Mouse (Mus musculus): ENCODE data around the gene Lef1.

Gene Lef1

GRCm38 (mm10) chr3:131141546-131141945 lies 31.3 kb downstream of the Lef1 start:
- no peak for DNase-seq

- no peak for DNase-seq
Observed at GRCm38 (mm10) chr3:131144250-131144649, 34.0 kb downstream of the Lef1 start.

DNA sequence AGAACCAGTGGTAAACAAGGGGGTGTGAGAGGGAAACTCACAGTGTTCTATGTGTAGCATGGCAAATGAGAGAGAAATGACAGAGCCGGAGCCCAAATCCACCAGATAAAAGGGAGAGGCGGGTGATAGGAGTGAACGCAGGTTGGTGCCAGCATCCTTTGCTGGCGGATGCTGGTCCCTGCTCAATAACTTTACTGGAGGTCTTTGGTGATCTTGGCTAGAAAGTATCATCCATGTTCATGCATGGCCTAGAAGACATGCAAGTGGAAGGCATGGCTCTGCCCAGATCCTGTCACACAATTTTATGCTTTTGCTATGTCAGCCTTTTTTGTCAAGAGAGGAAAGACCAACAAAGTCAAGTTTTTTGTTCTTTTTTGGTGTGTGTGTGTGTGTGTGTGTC lies 42.6 kb downstream of the Lef1 start:
- DNase-seq = no peak

DNA sequence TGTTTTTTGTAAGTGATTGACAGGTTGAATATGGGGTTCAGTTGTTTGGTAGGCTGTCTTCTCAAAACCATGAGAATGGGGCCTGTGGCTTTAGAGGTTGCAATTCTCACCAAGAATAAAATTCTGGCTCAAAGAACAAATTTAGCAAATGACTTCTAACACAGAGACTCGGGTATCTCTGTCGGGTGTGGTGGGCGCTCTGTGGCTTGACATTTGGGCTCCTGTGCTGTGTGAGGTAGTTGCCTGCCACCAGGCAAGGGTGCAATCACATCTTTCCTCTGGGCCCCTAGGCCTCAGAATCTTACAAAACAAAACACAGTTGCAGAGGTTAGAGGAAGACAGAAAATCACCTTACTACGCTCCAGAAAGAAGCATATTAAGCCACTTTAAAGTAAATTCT lies 43.6 kb downstream of the Lef1 start:
- DNase-seq = no peak

- DNase-seq = no peak
Observed at GRCm38 (mm10) chr3:131154576-131154975, 44.3 kb downstream of the Lef1 start.

GRCm38 (mm10) chr3:131155066-131155465 lies 44.8 kb downstream of the Lef1 start:
- DNase-seq = no peak

GRCm38 (mm10) chr3:131155657-131156056 lies 45.4 kb downstream of the Lef1 start:
- DNase-seq = no peak

- no peak for DNase-seq
Observed at GRCm38 (mm10) chr3:131156377-131156776, 46.1 kb downstream of the Lef1 start.

GRCm38 (mm10) chr3:131157471-131157870 lies 47.2 kb downstream of the Lef1 start:
- DNase-seq = peak in 1 of 2 experiments; percentile 52

- DNase-seq = no peak
Observed at GRCm38 (mm10) chr3:131159204-131159760, 49.0 kb downstream of the Lef1 start.

- no peak for DNase-seq
Observed at GRCm38 (mm10) chr3:131159881-131160615, 49.8 kb downstream of the Lef1 start.

DNA sequence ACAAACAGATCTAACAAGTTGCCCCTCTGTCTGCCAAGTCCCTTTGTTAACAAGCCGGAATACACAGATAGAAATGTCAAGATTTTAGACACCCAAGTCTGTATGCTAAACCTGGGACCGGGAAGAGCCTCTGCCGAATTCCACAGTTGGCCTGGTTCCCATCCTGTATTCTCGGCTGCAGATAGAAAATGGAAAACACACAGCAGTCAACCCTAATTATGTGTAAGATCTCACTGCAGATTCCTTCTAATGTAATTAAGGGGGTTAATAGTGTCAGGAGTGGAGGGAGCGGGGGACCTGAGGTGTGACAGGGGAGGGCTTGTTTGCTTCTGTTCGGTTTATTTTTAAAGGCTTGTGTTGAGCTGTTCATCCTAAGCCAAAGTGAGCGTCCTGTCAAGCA lies 50.6 kb downstream of the Lef1 start:
- DNase-seq = no peak

DNA sequence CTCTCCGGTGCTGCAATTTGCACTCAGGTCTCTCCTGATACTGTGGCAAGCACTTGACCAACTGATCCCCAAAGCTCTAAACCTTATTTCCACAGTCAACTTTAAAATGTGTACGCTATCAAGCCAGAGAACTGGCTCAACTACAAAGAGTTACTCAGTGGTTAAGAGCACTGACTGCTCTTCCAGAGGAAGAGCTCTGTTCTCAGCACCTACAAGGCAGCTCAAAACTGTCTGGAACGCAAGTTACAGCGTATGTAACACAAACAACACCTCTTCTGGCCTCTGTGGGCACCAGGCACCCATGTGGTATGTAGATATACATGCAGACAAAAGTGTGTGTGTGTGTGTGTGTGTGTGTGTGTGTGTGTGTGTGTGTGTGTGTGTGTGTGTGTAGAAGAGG lies 57.5 kb downstream of the Lef1 start:
- no peak for DNase-seq

- no peak for DNase-seq
Observed at GRCm38 (mm10) chr3:131169161-131169560, 58.9 kb downstream of the Lef1 start.

- no peak for DNase-seq
Observed at GRCm38 (mm10) chr3:131170099-131170643, 59.9 kb downstream of the Lef1 start.

- peak in 1 of 2 experiments; percentile 56 for DNase-seq
Observed at GRCm38 (mm10) chr3:131171292-131171960, 61.2 kb downstream of the Lef1 start.

DNA sequence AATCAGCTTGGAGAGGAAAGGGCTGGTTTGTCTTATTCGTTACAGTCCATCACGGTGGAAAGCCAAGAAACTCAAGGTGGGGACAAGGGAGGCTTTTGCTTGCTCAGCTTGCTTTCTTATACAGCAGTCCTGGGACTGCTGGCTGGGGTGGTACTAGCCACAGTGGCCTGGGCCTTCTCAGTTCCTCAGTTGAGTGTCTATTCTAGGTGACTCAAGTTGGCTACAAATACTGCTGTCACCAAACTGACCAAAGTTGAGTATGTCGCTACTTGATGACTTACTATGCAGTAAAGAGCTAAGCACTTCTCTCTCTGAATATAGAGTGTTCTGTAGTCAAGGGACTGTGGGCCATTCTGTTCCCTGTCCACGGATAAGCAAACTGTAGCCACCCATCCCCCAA lies 62.0 kb downstream of the Lef1 start:
- DNase-seq = no peak

DNA sequence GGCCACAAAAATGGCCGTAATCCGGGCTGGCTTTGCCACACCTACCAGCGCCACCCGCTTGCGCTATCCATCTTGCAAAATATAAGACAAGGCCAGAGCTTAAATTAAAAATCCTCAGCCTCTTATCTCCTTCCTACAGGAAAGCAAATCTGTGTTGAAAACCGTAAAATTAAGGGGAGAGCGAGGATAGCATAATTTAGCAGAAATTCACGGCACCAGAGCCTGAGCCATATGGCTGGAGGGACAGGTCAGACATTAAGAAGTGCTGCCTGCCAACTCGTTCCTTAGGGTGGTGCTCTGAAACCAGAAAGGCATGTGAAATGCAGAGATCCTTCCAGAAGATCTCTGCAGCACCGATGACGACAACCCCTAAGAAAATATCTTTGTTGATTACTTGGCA lies 70.7 kb downstream of the Lef1 start:
- no peak for DNase-seq

DNA sequence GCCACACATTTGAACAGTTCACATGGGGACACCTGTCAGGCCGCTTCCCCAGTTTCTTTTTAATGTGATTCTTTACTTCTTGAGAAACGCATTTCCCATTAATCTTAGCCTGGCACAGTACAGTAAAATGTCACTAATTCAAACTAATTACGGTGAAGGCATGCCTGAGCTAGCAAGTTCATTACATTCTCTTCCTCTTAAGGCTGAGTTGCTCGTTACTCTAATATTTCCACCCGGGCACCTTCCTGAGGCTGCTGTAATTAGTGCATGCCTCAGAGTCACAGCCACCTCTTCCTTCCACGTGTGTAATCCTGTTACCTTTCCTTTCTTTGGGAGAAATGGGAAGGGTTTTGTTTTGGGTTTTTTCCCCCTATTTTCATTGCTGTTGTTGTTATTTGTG lies 71.9 kb downstream of the Lef1 start:
- DNase-seq = no peak

GRCm38 (mm10) chr3:131186193-131186592 lies 75.9 kb downstream of the Lef1 start:
- DNase-seq = peak in 1 of 2 experiments; percentile 33

DNA sequence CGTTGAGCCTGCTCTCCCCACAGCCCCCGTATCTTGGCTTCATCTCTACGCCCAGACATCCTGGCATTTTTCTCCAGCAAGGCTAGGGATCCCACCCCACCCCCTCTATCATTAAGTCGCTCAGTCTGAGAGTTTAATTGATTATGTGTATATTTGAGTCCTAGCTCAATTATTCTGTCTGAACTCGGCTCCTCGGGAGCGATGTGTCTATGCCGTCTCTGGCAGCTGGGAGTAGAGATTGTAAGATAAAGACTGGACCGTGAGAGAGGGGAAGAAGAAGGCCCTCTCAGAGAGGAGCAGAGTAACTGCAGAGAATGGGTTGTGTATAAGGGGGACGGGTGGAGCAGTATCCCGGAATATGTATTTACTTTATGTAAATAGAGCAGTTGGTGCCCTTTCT lies 80.0 kb downstream of the Lef1 start:
- no peak for DNase-seq

DNA sequence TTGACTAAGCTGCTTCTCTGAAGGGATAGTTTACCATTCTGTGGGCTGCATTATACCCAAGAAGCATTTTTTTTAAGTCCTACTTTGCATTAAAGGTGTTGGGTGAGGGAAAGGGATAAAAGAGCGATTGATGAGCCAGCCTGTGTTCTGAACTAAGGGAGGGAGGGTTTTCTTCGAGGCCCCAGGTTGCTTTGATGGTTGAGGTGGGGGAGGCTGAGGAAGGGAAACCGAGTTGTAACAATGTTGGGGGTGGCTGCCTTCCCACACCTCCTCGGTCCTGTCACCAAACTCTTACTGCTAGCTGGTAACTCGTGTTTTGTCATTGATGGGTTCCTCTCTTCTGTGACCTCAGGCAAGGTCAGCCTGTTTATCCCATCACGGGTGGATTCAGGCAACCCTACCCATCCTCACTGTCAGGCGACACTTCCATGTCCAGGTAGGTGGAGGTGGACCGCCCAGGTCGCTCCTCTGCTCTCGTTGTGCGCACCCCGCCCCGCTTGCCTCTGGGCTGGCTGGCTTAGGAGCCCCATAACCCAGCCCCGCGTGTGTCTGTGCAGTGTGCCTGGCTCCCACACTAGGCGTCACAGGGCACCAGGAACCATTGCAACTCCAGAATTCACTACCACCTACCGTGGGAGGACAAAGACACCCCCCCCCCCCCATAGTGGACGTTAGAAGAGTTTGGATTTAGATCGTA lies 80.5 kb downstream of the Lef1 start:
- DNase-seq = no peak

DNA sequence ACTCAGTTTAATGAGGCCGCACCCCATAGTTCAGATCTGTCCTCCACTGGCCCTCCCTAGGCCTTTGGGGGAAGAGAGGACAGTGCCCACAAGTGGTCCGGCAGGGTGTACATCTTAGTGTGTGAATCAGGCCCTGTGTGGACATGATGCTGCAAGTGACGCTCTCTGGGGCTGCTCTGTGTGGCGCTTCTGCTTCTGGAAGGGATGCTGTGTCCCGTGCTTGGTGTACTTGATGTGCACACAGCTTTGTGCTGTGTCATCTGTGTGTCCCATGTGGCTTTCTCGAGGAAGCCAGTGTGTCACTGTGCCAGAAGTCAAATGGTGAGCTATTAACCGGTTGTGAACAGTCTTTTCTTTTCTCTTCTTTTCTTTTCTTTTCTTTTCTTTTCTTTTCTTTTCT lies 81.2 kb downstream of the Lef1 start:
- DNase-seq = no peak
